Mouse (Mus musculus) brain, embryonic 14.5 days (tissue): ENCODE data around the gene Spata2l.

Experiments used
- CTCF ChIP-seq: fragments of 200-500 bp; IDR thresholded peaks from 2 replicates; pipeline ENCODE4 v1.5.1; 2012; ENCODE audit warnings: inconsistent platforms, mild to moderate bottlenecking, moderate library complexity, borderline replicate concordance; ENCODE audit not compliant: insufficient read depth, insufficient read length; ENCODE audit errors: extremely low read depth
- POLR2A ChIP-seq: fragments of 200-500 bp; IDR thresholded peaks from 2 replicates; pipeline ENCODE4 v1.6.1; 2012; ENCODE audit warnings: mild to moderate bottlenecking, inconsistent platforms, borderline replicate concordance; ENCODE audit not compliant: poor library complexity, insufficient read depth, insufficient read length, severe bottlenecking; ENCODE audit errors: extremely low read depth

DNA sequence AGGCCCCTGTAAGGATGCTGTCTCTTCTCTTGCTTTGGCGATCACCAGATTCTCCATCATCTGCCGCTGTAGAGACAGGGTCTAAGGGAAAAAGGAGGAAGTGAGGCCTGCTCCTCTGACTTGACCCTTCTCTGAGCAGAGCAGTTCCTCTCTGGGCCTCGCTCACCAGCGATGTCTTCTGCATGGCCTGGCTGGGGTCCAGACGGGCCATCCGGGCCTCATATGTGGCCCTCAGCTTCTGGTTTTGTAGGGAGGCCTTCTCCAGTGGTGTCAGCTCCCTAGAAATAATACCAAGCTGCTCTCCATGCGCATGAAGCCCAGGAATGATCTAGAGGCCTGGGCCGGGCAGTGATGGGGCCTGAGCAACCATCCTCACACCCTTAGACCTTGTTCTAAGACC, 12.6 kb upstream of the Spata2l start:
- TF ChIP-seq CTCF (no peak), POLR2A (no peak)
